Mouse (Mus musculus) right cerebral cortex, postnatal 4 days (tissue): ENCODE measurements around the gene Mier3.
"Not testable (repeated sequence)": the region's sequence is repeated elsewhere in the genome, so short reads cannot be mapped to it uniquely, and the experiment has no call there.

ENCODE experiments used
- DNase-seq: peaks from one replicate; pipeline ENCODE4 v3.0.0-alpha.2; 2022

The Mier3 gene

GRCm38 (mm10) chr13:111703952-111704351, 23.2 kb downstream of the Mier3 start:
- DNase-seq: not testable (repeated sequence)

GRCm38 (mm10) chr13:111710531-111710930, 29.8 kb downstream of the Mier3 start:
- DNase-seq: no peak

- no peak for DNase-seq
Observed at GRCm38 (mm10) chr13:111719726-111720125, 38.9 kb downstream of the Mier3 start.

- DNase-seq: no peak
Observed at GRCm38 (mm10) chr13:111724811-111725164, 44.0 kb downstream of the Mier3 start.

- DNase-seq: peak; percentile 89
Observed at GRCm38 (mm10) chr13:111725165-111726077, 44.6 kb downstream of the Mier3 start.

GRCm38 (mm10) chr13:111726898-111727297, 46.1 kb downstream of the Mier3 start:
- no peak for DNase-seq

GRCm38 (mm10) chr13:111741204-111741990, 60.6 kb downstream of the Mier3 start:
- no peak for DNase-seq

GRCm38 (mm10) chr13:111741991-111742615, 61.3 kb downstream of the Mier3 start:
- DNase-seq: peak; percentile 74

GRCm38 (mm10) chr13:111744233-111745000, 63.6 kb downstream of the Mier3 start:
- no peak for DNase-seq

- no peak for DNase-seq
Observed at GRCm38 (mm10) chr13:111745216-111745615, 64.4 kb downstream of the Mier3 start.

- DNase-seq: no peak
Observed at GRCm38 (mm10) chr13:111746831-111747230, 66.1 kb downstream of the Mier3 start.

GRCm38 (mm10) chr13:111748301-111749062, 67.7 kb downstream of the Mier3 start:
- no peak for DNase-seq

- DNase-seq: no peak
Observed at GRCm38 (mm10) chr13:111753321-111753720, 72.5 kb downstream of the Mier3 start.

- DNase-seq: no peak
Observed at GRCm38 (mm10) chr13:111755377-111755776, 74.6 kb downstream of the Mier3 start.

- DNase-seq: no peak
Observed at GRCm38 (mm10) chr13:111755937-111756336, 75.2 kb downstream of the Mier3 start.

- DNase-seq: no peak
Observed at GRCm38 (mm10) chr13:111756986-111757385, 76.2 kb downstream of the Mier3 start.

GRCm38 (mm10) chr13:111762526-111762925, 81.7 kb downstream of the Mier3 start:
- DNase-seq: no peak
